Mouse (Mus musculus) hindbrain, embryonic 16.5 days (tissue): ENCODE measurements around the gene Smtnl1. TPM values are rescaled to one million over a fixed set of nuclear protein-coding genes. Genes with fewer than 3 reads are reported as not detected.
"Not testable (repeated sequence)": the region's sequence is repeated elsewhere in the genome, so short reads cannot be mapped to it uniquely, and the experiment has no call there.

Experiments used
- ATAC-seq: fragments of 200-750 bp; cut with Nextera tagmentation; 2 replicates; pipeline ENCODE4 v1.8.0; 2017; ENCODE audit warnings: moderate TSS enrichment, moderate library complexity
- H3K27ac ChIP-seq: fragments of 300-500 bp; sonication (generic); 2 replicates; pipeline ENCODE4 v1.5.1; 2014; ENCODE audit warnings: low read depth, mild to moderate bottlenecking, control low read depth, low read length, moderate library complexity
- H3K27me3 ChIP-seq: fragments of 300-500 bp; sonication (generic); replicated peaks from 2 replicates; pipeline ENCODE4 v1.6.1; 2014; ENCODE audit warnings: low read length; ENCODE audit not compliant: control insufficient read depth, insufficient read depth
- H3K36me3 ChIP-seq: fragments of 300-500 bp; sonication (generic); 2 replicates; pipeline ENCODE4 v1.6.1; 2014; ENCODE audit warnings: mild to moderate bottlenecking, low read length, moderate library complexity, mixed read lengths; ENCODE audit not compliant: control insufficient read depth, insufficient read depth
- H3K4me1 ChIP-seq: fragments of 300-500 bp; sonication (generic); 2 replicates; pipeline ENCODE4 v1.6.1; 2014; ENCODE audit warnings: low read depth, low read length; ENCODE audit not compliant: control insufficient read depth, insufficient read depth
- H3K4me2 ChIP-seq: fragments of 300-500 bp; sonication (generic); 2 replicates; pipeline ENCODE4 v1.6.1; 2014; ENCODE audit warnings: mild to moderate bottlenecking, low read length, control low read depth, moderate library complexity
- H3K4me3 ChIP-seq: fragments of 300-500 bp; sonication (generic); 2 replicates; pipeline ENCODE4 v1.5.1; 2014; ENCODE audit warnings: mild to moderate bottlenecking, low read length, control low read depth, moderate library complexity
- H3K9ac ChIP-seq: fragments of 300-500 bp; sonication (generic); 2 replicates; pipeline ENCODE4 v1.6.1; 2014; ENCODE audit warnings: low read depth, mild to moderate bottlenecking, control low read depth, low read length, moderate library complexity
- H3K9me3 ChIP-seq: fragments of 300-500 bp; sonication (generic); 2 replicates; pipeline ENCODE4 v1.6.1; 2014; ENCODE audit warnings: mild to moderate bottlenecking, low read length, moderate library complexity; ENCODE audit not compliant: control insufficient read depth
- WGBS: fragments of 180-500 bp; shearing (Covaris S2); extraction: QIAGEN DNeasy Blood & Tissue Kit; methylation state at CpG from one replicate; pipeline ENCODE4 v1.1.7; 2014; 5-methylcytosine and 5-hydroxymethylcytosine counted together
- polyA plus RNA-seq: library from polyadenylated mRNA; unstranded; fragments of >200 nt; fragmentation: Nextera tagmentation; extraction: Ambion mirVana; gene quantifications from 2 replicates; pipeline ENCODE4 v1.2.1, GENCODE M21; 2015

Gene Smtnl1
- polyA plus RNA-seq, 1 experiment from 2014 or later = not detected

- H3K27me3 ChIP-seq, H3K4me2 ChIP-seq, H3K9ac ChIP-seq, H3K4me3 ChIP-seq, H3K27ac ChIP-seq, H3K36me3 ChIP-seq, H3K4me1 ChIP-seq, ATAC-seq, H3K9me3 ChIP-seq: not testable (repeated sequence)
- WGBS = 88% methylated on average over 5 of the region's 5 CpGs
Observed at GRCm38 (mm10) chr2:84801223-84801622, 21.2 kb downstream of the Smtnl1 start.

- Histone ChIP-seq H3K27me3 (no peaks in the 10 kb centered on the region), H3K36me3 (no peaks in the 10 kb centered on the region), H3K4me2 (no peak overlapping the region), H3K4me1 (peaks cover 2% of the 10 kb centered on the region; the same call in 1 of the 2 replicates), H3K4me3 (no peak overlapping the region), H3K27ac (no peak overlapping the region), H3K9me3 (no peaks in the 10 kb centered on the region), H3K9ac (no peak overlapping the region)
- 83% methylated on average over 4 of the region's 4 CpGs for WGBS
- no peak for ATAC-seq
Observed at GRCm38 (mm10) chr2:84800304-84800703, 22.1 kb downstream of the Smtnl1 start.

- Histone ChIP-seq H3K36me3 (no peaks in the 10 kb centered on the region), H3K27me3 (no peaks in the 10 kb centered on the region), H3K4me2 (peak overlapping the region; percentile 99), H3K4me3 (peak overlapping the region; percentile 64), H3K9ac (peak overlapping the region; percentile 72), H3K4me1 (peaks cover 2% of the 10 kb centered on the region; the same call in 1 of the 2 replicates), H3K9me3 (no peaks in the 10 kb centered on the region), H3K27ac (peak overlapping the region; percentile 72)
- WGBS = 0% methylated on average over 16 of the region's 16 CpGs
- ATAC-seq = peak; percentile 70
Observed at GRCm38 (mm10) chr2:84799041-84799561, 23.4 kb downstream of the Smtnl1 start.

- H3K4me3 ChIP-seq = peak within 1 kb of the TSS; percentile 64
- no peaks in the 10 kb centered on the region for H3K36me3 ChIP-seq
- peak within 1 kb of the TSS; percentile 99 for H3K4me2 ChIP-seq
- H3K27me3 ChIP-seq = no peaks in the 10 kb centered on the region
- under 1% methylated on average over 21 of the region's 21 CpGs for WGBS
- peaks cover 2% of the 10 kb centered on the region; the same call in 1 of the 2 replicates for H3K4me1 ChIP-seq
- no peaks in the 10 kb centered on the region for H3K9me3 ChIP-seq
- peak; percentile 74 for ATAC-seq
- H3K9ac ChIP-seq = peak within 1 kb of the TSS; percentile 72
- peak within 1 kb of the TSS; percentile 72 for H3K27ac ChIP-seq
Observed at GRCm38 (mm10) chr2:84798493-84798921, 23.9 kb downstream of the Smtnl1 start, which contains the start of gene Ube2l6. TSS of gene Ube2l6 (plus strand) at chr2:84798828.

- ATAC-seq = peak; percentile 79
- H3K4me2 ChIP-seq = peak overlapping the region; percentile 99
- peak overlapping the region; percentile 64 for H3K4me3 ChIP-seq
- peak overlapping the region; percentile 72; the same call in 1 of the 2 replicates for H3K27ac ChIP-seq
- peaks cover 2% of the 10 kb centered on the region; the same call in 1 of the 2 replicates for H3K4me1 ChIP-seq
- H3K27me3 ChIP-seq = no peaks in the 10 kb centered on the region
- H3K36me3 ChIP-seq = no peaks in the 10 kb centered on the region
- 8% methylated on average over 13 of the region's 13 CpGs for WGBS
- no peaks in the 10 kb centered on the region for H3K9me3 ChIP-seq
- peak overlapping the region; percentile 72 for H3K9ac ChIP-seq
Observed at GRCm38 (mm10) chr2:84797833-84798492, 24.5 kb downstream of the Smtnl1 start.

- ATAC-seq = no peak
- Histone ChIP-seq H3K4me3 (no peak overlapping the region), H3K4me2 (no peak overlapping the region), H3K9me3 (no peaks in the 10 kb centered on the region), H3K27ac (no peak overlapping the region), H3K36me3 (no peaks in the 10 kb centered on the region), H3K4me1 (peaks cover 2% of the 10 kb centered on the region; the same call in 1 of the 2 replicates), H3K27me3 (no peaks in the 10 kb centered on the region), H3K9ac (no peak overlapping the region)
- WGBS = 92% methylated on average over 3 of the region's 3 CpGs
Observed at GRCm38 (mm10) chr2:84793871-84794270, 28.6 kb downstream of the Smtnl1 start.

GRCm38 (mm10) chr2:84793154-84793553, 29.3 kb downstream of the Smtnl1 start:
- Histone ChIP-seq H3K4me3 (no peak overlapping the region), H3K36me3 (no peaks in the 10 kb centered on the region), H3K4me1 (peaks cover 2% of the 10 kb centered on the region; the same call in 1 of the 2 replicates), H3K27me3 (no peaks in the 10 kb centered on the region), H3K9ac (no peak overlapping the region), H3K27ac (no peak overlapping the region), H3K4me2 (no peak overlapping the region), H3K9me3 (no peaks in the 10 kb centered on the region)
- 93% methylated on average over 3 of the region's 3 CpGs for WGBS
- ATAC-seq = no peak

GRCm38 (mm10) chr2:84792516-84792915, 29.9 kb downstream of the Smtnl1 start:
- no peaks in the 10 kb centered on the region for H3K27me3 ChIP-seq
- no peak overlapping the region for H3K4me3 ChIP-seq
- no peak overlapping the region for H3K27ac ChIP-seq
- H3K9me3 ChIP-seq = no peaks in the 10 kb centered on the region
- no peaks in the 10 kb centered on the region for H3K36me3 ChIP-seq
- ATAC-seq = no peak
- 82% methylated on average over 3 of the region's 3 CpGs for WGBS
- no peak overlapping the region for H3K9ac ChIP-seq
- no peaks in the 10 kb centered on the region for H3K4me1 ChIP-seq
- no peak overlapping the region for H3K4me2 ChIP-seq

GRCm38 (mm10) chr2:84790418-84790817, 32.0 kb downstream of the Smtnl1 start:
- no peak overlapping the region for H3K27ac ChIP-seq
- H3K4me1 ChIP-seq = no peaks in the 10 kb centered on the region
- no peaks in the 10 kb centered on the region for H3K36me3 ChIP-seq
- no peak for ATAC-seq
- no peaks in the 10 kb centered on the region for H3K9me3 ChIP-seq
- WGBS = 48% methylated on average over 9 of the region's 9 CpGs
- no peaks in the 10 kb centered on the region for H3K27me3 ChIP-seq
- no peak overlapping the region for H3K4me2 ChIP-seq
- H3K4me3 ChIP-seq = no peak overlapping the region
- H3K9ac ChIP-seq = no peak overlapping the region
